Mouse (Mus musculus) ES-E14 (cell line): ENCODE results near the gene 2610528J11Rik.

Experiments used
- HCFC1 ChIP-seq: IDR thresholded peaks from 2 replicates; pipeline ENCODE4 v1.6.1; 2012; ENCODE audit warnings: low read length, inconsistent platforms, borderline replicate concordance; ENCODE audit not compliant: insufficient read depth
- ZNF384 ChIP-seq: IDR thresholded peaks from 2 replicates; pipeline ENCODE4 v1.6.1; 2012; ENCODE audit warnings: low read depth, low read length, inconsistent platforms

DNA sequence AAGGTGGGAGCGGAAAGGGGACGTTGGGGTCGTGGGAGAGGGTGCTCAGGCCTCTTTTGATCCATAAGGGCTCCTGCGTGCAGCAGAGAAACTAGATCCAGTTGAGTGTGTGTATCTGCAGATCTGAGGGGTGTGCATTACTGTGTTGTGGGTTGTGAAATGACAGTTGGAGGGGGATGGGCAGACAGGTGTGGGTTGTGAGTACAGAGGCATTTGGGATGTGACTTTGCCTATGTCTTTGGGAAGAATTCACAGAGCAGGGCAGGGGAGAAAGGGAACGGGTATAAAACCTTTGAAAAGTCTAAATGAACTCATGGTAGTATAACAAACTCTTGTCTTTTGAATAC lies 509 bp downstream of the 2610528J11Rik start:
- TF ChIP-seq HCFC1 (no peak), ZNF384 (no peak)
